Mouse (Mus musculus) naive thymus-derived CD4-positive, alpha-beta T cell, adult 2 months (primary cell): ENCODE results near the gene Lrrc74b.

Experiments used
- DNase-seq: peaks from one replicate; pipeline ENCODE4 v3.0.0-alpha.2; 2011; ENCODE audit warnings: low read depth

Lrrc74b gene

GRCm38 (mm10) chr16:17552837-17553236, 8.2 kb downstream of the Lrrc74b start:
- DNase-seq: no peak

DNA sequence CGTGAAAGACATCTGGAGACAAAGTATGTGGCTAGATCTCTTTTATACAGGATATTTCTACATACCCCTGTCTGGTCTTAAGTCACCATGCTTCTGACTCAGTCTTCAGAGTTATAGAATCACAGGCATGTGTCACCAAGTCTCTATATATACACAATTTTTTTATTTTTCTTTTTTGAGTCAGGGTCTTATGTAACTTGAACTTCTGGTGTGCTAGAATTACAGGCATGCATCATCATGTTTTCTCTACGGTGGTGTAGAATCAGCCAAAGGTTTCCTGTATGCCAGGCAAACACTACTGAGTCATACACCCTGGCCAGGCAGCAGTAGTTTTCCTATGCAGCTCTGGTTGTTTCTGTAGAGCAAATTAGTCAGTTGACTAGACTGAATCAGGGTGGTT, 18.4 kb downstream of the Lrrc74b start:
- no peak for DNase-seq

DNA sequence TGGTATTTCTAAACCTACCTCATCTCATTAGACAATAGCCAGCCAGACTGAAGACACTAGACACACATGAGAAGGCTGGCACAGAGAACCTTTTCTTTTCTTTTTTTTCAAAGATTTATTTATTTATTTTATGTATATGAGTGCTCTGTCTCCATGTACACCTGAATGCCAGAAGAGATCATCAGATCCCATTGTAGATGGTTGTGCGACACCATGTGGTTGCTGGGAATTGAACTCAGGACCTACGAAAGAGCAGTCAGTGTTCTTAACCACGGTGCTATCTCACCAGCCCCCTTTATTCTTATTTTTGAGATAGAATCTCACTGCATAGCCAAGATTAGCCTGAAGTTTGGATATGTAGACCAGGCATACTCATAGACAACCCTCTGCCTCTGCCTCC, 24.5 kb downstream of the Lrrc74b start:
- DNase-seq: no peak

- DNase-seq: no peak
These were observed 28.2 kb downstream of the Lrrc74b start for GRCm38 (mm10) chr16:17532676-17533329.

DNA sequence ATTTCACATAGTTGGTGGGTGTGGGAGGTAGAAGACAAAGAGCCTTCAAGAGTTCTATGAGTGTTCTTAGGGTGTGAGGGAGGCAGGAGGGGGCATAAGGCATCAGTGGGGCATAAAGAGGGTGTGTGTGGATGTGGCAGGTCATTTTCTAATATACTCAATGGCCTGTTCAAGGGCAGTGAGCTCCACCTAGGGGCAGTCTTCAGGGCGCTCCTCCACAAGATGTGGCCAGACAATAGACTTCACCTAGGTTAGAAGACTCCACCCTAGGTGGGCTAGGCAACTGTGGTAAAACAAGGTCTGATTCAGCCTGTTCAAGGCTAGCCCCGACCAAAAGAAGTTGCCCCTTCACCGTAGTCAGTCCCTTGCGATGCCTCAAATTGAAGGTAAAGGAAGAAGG, 28.8 kb downstream of the Lrrc74b start:
- DNase-seq: no peak

GRCm38 (mm10) chr16:17530640-17531288, 30.3 kb downstream of the Lrrc74b start, which contains the start of gene Thap7:
Gene Thap7 (minus strand): TSS chr16:17531136.
- DNase-seq: peak; percentile 98

DNA sequence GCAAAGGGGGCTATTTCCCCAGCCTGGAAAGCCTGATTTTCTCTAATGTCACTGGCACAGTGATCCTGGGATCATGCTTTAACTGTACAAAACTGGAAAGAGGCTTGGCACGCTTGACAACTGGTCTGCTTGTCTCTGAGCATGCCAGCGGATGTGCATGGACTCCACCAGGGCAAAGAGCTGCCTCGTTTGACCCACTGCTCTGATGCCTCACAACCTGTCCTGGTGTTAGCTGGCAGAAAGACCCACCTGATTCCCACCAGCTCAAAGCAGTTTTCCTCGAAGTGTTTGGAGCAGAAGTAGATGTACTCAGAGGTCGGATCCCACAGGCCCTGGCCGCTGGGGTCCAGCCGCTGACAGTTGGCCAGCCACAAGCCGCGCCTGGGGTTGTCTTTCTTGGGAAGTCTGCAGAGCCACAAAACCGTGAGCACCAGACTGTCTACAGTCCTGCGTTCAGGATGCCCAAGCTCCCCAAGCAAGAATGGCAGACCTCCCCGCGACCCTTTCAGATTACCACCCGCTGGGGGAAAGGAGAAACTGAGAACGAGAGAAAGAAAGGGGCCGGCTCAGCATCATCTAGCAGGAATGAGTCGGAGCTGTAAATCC, 31.0 kb downstream of the Lrrc74b start:
- DNase-seq: no peak

GRCm38 (mm10) chr16:17528276-17528675, 32.8 kb downstream of the Lrrc74b start:
- no peak for DNase-seq

GRCm38 (mm10) chr16:17527606-17528005, 33.4 kb downstream of the Lrrc74b start:
- no peak for DNase-seq

- DNase-seq: no peak
These were observed 34.8 kb downstream of the Lrrc74b start for GRCm38 (mm10) chr16:17526223-17526622.

- DNase-seq: no peak
These were observed 35.5 kb downstream of the Lrrc74b start for GRCm38 (mm10) chr16:17525524-17525923.

DNA sequence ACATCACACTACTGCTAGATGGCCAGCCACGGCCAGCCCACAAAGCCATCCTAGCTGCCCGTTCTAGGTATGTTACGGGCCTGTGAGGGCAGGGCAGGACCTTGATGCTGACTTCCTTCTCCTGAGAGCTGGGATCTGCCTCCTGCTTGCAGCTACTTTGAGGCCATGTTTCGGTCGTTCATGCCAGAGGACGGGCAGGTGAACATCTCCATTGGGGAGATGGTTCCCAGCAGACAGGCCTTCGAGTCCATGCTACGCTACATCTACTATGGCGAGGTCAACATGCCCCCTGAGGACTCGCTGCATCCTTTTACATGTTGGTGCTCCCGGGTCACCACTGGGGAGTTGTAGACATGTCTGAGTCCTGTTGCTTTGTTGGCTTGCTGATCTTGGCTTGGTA, 36.9 kb downstream of the Lrrc74b start:
- no peak for DNase-seq

DNA sequence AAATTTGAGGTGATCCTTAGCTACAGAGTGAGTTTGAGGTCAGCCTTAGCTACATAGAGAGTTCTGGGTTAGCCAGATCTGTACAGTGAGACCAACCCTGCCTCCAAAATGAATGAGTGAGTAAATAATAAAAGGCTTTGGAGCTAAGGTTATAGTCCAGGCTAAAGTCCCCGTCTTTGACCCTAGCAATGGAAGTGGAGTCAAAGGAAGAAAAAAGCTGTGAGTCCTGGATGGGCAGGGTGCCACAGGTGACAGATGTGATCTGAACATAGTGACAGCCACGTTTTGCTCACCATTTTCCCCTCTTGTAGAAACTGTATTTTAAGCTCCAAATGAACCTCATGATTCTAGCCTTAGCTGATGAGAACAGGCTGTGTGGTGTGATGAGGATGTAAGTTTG, 42.1 kb downstream of the Lrrc74b start:
- DNase-seq: no peak

DNA sequence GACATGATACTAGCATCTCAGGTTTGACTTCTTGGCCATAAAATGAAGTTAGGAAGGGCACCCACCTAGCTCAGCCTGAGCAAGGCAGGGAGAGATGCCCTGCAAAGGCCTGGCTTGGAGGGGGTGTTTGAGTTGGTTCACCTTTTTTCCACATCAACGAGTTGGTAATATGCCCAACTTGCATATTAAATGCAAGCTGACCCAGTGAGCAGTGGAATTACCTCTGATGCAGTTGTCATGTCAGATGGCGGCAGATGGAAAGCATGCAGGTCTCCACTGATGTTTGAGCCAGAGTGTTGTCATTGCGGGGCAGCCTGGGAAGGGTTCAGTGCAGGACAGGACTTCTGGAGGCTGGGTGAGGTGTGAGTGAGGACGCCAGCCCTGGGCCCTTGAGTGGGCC, 49.6 kb downstream of the Lrrc74b start:
- DNase-seq: no peak

DNA sequence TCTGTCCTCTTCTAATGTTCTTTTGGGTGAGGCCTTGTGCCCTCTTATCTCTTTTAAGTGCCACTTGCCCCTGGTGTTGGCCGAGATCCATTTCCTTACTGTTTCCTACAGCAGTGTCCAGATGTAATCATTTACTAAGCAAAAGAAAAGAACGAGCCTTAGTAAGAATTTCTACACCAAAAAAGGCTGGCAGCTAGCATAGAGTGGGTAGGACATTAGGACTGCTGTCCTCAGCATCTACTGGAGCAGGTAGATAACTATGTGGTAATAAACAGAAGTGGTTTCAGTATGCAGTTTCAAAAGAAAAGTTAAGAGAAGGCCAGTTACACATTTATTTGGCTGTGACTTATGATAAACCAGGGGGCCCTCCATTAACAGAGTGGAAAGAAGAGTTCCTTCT, 50.4 kb downstream of the Lrrc74b start:
- no peak for DNase-seq

GRCm38 (mm10) chr16:17510143-17510542, 50.9 kb downstream of the Lrrc74b start:
- no peak for DNase-seq

- DNase-seq: no peak
These were observed 51.8 kb downstream of the Lrrc74b start for GRCm38 (mm10) chr16:17509240-17509597.

DNA sequence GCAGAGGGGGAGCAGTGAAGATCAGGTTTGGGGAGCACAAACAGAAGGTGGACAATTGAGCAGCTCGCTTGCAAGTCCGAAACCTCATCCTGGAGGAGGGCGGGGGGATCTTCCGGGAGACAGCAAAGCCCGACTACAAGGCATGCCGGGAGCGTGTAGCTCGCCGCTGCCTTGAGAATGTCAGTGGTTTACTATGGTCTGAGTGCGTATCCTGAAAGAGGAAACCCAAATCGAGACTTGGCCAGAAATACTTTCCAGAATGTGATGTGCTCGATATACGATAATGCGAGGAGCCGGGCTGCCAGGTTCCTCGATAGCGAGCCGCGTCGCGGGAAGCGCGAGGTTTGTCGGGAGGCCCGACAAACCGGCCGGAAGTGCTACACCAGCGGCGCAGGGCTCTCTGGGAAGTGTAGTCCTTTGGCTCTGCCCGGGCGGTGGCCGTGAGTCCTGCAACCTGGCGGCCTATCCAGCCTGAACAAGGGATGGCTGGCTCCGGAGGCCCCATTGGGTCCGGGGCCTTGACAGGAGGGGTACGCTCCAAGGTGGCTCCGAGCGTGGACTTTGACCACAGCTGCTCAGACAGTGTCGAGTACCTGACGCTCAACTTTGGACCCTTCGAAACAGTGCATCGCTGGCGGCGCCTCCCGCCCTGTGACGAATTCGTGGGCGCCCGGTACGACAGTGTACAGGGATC, 52.4 kb downstream of the Lrrc74b start, which contains the start of gene Lztr1:
TSS of gene Lztr1 (plus strand) at position 143 of the 694 bp plus-strand sequence.
- DNase-seq: peak; percentile 88

DNA sequence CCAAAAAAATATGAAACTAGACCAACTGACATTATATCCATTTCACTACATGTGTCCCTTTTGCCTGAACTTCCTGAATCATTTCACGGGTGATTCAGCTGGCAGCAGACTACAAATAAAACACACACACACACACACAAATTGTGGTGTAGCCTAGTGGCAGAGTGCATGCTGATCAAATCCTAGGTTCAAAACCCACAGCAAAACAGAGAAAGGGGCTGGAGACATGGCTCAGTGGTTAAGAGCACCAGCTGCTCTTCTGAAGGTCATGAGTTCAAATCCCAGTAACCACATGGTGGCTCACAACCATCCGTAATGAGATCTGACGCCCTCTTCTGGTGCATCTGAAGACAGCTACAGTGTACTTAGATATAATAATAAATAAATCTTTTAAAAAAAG, 53.0 kb downstream of the Lrrc74b start:
- DNase-seq: peak; percentile 33

DNA sequence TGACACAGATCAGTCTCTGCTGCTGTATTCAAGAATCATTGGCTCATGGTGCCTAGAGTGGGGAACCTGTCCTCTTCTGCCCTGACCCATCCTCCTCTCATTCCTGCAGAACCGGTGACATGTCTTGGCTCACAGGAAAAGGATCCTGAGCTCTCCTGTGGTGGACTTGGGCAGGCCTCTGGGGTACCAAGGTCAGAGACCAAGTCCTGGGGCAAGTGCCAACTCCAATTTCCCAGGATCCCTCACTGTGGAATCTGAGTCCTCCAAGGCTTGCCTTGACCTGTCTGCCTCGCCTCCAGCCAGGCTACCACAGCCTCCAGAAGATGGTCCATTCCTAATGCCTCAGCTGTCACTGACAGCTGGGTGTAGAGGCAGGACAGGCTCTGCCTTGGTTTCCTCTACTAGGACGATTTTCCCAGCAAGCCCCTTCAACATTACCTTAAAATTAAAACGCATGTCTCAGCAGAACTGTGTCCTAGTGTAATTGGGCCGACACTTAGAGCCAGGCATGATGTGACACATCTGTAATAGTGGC, 54.0 kb downstream of the Lrrc74b start:
- DNase-seq: no peak

DNA sequence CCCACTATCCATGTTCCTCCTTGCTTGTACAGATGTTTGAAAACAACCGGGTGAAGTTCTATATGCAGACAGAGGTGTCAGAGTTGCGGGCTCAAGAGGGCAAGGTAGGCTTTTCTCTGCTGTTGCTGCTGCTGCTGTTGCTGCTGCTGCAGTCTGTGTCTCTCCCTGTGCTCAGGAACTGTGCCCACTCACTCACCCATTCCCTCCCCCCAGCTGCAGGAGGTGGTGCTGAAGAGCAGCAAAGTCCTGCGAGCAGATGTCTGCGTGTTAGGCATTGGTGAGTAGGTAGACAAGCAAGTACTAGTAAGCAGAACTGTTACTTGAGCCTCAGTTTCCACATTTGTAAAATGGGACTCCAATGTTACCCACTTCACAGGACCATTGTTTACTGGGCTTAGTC, 58.4 kb downstream of the Lrrc74b start:
- DNase-seq: no peak

- DNase-seq: no peak
These were observed 61.7 kb downstream of the Lrrc74b start for GRCm38 (mm10) chr16:17499249-17499883.
